Mouse (Mus musculus) thymus, postnatal 14 days (tissue): ENCODE measurements around the gene Pik3c2g.

ENCODE experiments used
- DNase-seq: peaks from one replicate; pipeline ENCODE4 v3.0.0; 2021

The Pik3c2g gene

DNA sequence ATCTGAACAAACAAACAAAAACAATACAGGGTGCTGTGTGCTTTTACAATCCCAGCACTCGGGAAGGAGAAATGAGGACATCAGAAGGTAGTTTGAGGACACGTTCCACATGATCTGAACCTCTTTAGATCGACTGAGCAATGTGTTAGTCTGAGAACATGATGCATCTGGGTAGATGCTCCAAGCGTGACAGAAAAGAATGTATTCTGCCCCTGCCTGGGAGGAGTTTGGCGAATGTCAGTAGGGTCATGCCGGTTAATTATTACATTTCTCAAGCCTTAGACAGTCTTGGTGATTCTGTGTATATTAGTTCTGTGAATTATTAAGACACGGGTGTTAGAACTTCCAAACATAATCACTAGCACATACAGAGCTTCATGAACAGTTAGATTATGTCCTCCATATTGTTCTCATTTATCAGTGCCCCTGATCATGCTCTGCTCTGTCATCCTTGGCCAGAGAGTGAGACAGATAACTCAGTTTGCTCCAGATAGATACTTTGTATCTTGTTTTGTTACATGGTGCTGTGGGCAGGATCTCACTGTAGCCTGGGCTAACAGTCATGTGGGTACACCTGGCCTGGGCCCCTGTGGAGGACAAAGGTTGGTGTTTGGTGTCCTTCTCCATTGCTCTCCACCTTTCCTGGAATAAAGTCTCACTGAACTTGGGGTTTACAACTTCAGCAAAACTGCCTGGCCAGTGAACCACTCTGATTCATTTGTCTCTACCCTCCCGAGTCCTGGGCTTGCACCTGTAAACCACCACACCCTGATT, 360.3 kb downstream of the Pik3c2g start:
- no peak for DNase-seq

DNA sequence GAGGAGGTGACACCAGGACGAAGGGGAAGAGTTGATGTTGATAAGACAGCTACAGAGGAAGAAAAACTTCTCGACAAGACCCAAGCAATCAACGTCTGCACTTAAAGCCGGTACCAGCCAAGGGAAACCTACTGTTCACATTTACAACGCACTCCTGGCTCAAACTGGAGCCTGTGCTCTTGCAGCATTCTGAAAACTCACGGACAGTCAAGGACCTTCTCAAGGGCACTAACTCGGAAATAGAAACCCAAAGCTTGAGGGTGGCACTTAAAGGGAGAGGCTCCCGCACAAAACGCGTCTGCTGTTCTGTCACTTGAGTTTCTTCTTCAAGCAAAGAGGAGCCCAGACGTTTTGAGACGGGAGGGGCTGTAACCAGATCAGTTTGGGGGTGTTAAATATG, 366.6 kb downstream of the Pik3c2g start:
- DNase-seq, result no peak

DNA sequence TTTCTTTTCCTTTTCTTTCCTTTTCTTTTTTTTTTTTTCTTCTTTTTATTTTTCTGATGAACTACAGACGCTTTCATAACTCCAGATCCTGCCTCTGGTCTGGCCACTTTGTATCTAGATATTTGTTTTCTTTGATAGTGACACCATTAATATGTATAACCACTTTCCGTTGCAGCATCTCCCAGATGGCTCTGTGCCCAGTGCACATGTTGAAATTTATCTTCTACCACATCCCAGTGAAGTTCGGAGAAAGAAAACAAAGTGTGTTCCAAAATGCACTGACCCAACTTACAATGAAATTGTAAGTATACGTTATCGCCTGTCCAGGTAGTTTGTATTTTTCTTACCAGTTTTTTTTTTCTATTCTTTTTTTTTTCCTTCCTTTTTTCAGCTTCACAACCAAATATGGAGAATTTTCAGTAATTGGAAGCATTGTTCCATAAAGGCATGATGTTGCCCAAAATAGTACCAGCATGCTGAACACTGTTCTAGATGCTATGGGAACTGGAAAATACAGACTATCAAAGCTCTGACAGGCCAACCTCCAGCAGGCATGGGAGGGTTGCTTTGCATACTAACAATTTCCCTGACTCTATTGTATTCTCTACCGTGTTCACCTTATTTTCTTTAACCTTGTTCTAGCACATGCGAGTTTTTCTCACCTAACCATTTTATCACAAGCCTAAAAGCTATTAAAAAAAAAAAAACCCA, 370.7 kb downstream of the Pik3c2g start:
- no peak for DNase-seq

DNA sequence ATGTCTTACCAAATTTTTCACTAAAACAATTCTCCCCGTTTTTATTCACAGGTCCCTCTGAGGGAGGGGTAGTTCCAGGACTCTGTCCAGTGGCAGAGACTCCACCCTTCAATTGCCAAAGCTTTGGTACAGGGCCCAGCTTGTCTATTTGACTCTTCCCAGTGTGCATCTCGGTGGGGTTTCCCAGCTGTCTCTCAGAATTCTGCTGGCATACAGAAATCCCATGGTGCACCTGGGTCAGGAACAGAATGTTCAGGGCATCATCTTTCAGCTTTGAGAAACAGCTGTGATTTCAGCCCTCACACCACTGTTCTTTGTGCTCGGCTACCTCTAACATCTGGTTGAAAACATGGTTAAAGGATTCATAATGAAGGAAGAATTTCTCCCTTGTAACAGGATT, 376.8 kb downstream of the Pik3c2g start:
- no peak for DNase-seq

DNA sequence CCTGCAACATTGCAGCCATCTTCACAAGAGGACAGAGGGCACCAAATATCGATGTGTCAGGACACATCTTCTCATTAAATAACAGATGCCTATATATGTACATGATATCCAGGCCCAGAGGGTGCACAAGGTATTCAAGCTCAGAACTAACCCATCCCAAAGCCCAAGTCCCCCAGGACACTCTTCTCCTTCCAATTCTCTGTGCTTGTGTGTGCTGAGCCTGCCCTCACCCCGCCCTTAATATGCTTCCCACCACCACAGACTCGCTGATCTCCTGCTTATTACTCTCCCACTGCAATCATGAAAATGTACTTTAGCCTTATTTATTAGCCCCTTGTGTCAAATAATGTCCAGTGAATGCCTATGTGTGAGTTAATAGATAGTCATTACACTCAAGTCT, 377.9 kb downstream of the Pik3c2g start:
- DNase-seq, result no peak

DNA sequence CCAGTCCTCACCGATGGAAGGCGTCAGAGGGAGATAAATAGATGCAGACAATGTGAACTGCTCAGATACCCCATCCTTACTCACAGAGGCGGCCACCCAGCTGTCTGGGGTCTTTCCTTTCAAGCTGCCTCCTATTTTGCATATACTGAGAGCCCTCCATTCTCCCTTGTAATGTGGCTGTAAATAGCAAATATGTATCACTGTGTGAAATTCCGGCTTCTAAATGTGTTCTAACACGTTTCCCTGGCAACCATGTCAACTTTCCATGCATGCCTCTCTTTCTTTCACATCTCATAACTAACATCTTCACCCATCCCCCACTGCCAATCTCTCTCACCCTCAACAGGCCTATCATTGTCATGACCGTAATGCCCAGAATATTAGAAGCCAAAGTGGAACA, 379.7 kb downstream of the Pik3c2g start:
- DNase-seq, result no peak

DNA sequence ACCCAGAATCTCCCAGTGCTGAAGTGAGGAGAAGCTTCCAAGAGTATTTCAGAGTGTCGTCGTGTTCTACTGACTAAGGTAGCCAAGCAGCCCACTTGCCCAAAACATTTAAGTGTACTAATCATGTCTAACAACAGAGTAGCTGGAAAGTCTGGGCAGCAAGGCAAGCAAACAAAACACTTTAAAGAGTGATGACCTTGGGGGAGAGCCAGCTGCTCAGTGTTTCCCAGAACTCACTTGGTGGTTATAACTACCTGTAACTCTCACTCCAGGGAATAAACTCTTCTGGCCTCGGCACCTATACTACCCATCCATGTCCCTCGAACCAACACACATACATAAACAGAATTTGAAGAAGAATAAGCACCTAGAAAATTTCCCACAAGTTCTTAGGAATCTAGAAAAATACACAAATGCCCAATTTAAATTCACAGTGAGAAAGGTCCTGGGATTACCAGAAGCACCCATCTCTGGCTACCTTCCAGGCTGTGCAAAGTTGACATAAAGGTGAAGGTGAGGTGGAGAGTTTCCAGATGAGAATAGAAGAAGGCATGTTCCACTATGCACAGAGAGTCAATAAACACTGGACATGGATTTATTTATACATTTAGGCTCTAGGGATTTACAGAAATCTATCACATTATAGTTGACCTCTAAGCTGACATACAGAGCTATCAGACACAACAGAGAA, 384.7 kb downstream of the Pik3c2g start:
- DNase-seq, result no peak

DNA sequence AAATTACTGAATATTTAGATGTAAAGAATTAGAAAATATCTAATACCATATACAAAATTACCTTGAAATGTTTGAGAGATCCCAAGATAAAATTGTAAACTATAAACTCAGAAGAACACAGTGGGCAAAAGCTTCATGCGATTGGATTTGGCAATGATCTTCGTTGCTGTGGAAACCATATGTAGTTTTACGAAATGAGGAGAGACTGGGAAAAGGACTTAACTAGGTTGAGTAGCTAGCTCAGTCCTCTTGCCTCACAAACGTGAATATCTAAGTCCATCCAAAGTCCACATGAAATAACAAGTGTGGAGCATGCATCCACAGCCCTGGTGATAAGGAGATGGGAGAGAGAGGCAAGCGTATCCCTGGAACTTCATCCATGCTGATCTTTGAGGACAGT, 387.6 kb downstream of the Pik3c2g start:
- no peak for DNase-seq

DNA sequence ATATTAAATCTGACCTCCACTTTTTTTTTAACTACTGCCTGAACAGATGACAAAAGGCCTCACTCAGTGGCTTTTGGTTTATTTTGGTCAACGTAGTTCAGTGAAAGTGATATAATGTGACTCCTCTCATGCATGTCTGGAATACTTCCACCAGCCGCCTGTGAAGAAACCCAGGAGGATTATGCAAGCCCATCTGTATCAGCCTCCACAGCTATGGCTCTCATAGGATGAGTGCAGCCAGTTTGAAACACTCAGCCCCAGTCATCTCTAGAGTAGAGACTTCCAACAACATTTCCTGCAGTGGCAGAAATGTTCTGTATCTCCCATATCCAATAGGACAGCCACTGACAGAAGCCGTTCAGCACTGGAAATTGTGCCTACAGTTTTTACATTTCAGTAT, 391.1 kb downstream of the Pik3c2g start:
- no peak for DNase-seq

DNA sequence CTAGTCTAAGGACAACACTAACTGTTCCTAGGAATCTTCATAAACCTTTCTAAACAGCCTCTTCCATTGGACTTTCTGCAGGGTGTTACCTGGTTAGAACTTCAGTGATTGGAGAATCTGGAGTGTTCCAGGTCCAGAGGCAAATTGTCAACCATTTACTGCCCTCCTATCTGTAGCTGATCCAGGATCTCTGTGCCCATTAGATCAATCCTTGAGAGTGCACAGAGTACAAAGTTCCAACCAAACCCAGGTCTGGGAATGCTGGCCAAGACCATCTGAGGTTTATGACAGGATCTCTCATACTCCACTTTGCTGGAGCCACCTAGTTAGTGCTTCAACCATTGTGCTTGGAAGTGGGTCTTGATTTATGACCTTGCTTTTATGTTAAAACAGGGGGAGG, 394.0 kb downstream of the Pik3c2g start:
- DNase-seq, result no peak

DNA sequence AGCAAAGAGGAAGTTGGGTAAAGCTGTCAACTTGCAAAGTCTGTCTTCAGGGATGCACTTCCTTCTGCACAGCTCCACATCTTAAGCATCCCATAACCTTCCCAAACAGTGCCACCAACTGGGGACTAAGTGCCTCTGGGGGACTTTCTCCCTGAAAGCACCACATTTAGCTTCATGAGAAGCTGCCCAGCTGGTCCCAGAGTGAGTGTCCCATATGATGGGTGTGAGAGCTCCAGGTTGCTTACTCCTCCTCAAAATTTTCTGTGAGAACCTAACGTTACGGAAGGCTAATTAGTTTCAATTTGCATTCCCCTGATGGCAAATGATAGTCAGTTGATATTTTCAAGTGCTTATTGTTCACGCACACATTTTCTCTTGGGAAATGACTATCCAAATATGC, 397.0 kb downstream of the Pik3c2g start:
- DNase-seq, result no peak

DNA sequence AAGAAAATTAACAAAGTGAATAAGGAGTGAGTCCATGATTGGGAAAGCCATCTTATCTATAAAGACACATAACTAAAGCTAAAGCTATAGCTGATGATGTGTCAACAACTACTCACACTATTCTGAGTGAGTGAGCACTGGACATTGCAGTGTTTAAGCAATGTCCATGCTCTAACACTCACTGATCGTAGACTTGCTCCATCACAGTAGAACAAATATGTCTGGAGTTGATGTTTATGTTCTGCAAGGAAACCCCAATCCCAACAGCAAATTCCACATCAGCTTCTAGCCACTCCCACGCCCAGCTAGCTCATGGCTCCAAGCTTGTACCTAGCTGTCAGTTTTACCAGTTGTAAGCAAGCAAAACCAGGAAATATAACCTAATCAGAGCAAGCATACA, 399.5 kb downstream of the Pik3c2g start:
- DNase-seq, result no peak

DNA sequence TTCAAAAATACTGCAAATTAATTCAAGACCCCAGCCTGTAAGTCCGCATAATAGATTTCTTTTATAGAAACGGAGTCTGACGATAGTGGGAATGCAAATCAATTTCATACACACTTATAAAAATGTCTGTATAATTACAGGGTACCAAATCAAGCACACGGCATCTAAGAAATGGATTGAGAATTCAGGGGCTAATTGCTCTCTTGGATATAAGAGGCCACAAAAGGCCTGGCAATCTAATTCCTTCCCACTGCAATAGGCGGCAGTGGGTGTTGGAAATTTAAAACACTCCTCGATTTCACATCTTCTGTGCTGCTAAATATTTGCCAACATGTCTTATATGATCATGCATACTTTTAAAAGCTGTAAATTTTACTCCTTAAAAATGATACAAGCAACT, 402.1 kb downstream of the Pik3c2g start:
- no peak for DNase-seq

DNA sequence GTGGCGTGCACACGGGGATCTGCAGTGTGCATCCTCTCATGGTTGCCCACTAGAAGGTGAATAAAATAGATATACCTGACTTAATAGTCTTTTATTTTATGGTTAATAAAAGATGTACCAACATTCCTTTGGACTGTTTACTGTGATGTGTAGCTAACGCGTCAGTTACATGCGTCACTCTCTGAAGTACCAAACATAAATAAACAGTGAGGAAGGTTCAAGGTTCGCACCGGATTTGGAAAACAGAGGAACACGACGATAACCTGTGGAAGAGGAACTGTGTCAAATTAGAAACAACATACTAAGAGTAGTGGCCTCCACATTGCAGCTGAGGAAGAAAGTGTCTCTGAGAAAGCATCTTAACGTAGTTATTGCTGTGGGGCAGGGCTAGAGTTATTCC, 402.6 kb downstream of the Pik3c2g start:
- no peak for DNase-seq

DNA sequence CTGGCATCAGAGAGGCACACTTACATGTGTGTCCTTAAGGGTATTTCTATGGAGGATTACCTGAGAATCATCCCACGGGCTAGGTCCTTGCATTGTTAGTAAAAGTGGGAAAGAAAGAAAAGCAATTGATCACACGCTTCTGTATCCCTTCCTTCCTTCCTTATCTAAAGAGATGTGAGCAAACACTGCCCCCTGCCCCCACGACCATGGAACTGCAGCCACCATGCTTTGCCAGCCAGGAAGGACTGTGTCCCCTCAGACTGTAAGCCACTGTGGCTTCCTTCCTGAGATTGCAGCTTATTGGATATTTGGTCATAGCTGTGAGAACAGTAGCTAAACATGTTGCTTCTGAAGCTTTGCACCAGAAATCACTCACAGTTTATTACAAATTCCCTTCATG, 418.2 kb downstream of the Pik3c2g start:
- DNase-seq, result no peak
